Mouse (Mus musculus) hindbrain, embryonic 12.5 days (tissue): ENCODE results near the gene Cgnl1. TPM values are rescaled to one million over a fixed set of nuclear protein-coding genes. Genes with fewer than 3 reads are reported as not detected.

Experiments used
- ATAC-seq: fragments of 200-750 bp; cut with Nextera tagmentation; 2 replicates; pipeline ENCODE4 v1.8.0; 2017; ENCODE audit warnings: moderate TSS enrichment; ENCODE audit not compliant: low FRiP score
- H3K27ac ChIP-seq: fragments of 300-500 bp; sonication (generic); 2 replicates; pipeline ENCODE4 v1.5.1; 2016; ENCODE audit warnings: mild to moderate bottlenecking
- H3K27me3 ChIP-seq: fragments of 300-500 bp; sonication (generic); 2 replicates; pipeline ENCODE4 v1.6.1; 2016; ENCODE audit warnings: mild to moderate bottlenecking
- H3K36me3 ChIP-seq: fragments of 300-500 bp; sonication (generic); 2 replicates; pipeline ENCODE4 v1.6.1; 2016; ENCODE audit warnings: mild to moderate bottlenecking
- H3K4me1 ChIP-seq: fragments of 300-500 bp; sonication (generic); 2 replicates; pipeline ENCODE4 v1.6.1; 2016
- H3K4me2 ChIP-seq: fragments of 300-500 bp; sonication (generic); replicated peaks from 2 replicates; pipeline ENCODE4 v1.6.1; 2016; ENCODE audit warnings: mild to moderate bottlenecking
- H3K4me3 ChIP-seq: fragments of 300-500 bp; sonication (generic); 2 replicates; pipeline ENCODE4 v1.5.1; 2016; ENCODE audit warnings: mild to moderate bottlenecking
- H3K9ac ChIP-seq: fragments of 300-500 bp; sonication (generic); 2 replicates; pipeline ENCODE4 v1.6.1; 2016; ENCODE audit warnings: mild to moderate bottlenecking, moderate library complexity
- H3K9me3 ChIP-seq: fragments of 300-500 bp; sonication (generic); replicated peaks from 2 replicates; pipeline ENCODE4 v1.6.1; 2016; ENCODE audit warnings: mild to moderate bottlenecking
- WGBS: fragments of 180-500 bp; shearing (Covaris S2); methylation state at CpG from one replicate; pipeline ENCODE4 v1.1.7; 2016; 5-methylcytosine and 5-hydroxymethylcytosine counted together
- polyA plus RNA-seq: library from polyadenylated mRNA; unstranded; fragments of >200 nt; fragmentation: Nextera tagmentation; extraction: Ambion mirVana; gene quantifications from 2 replicates; pipeline ENCODE4 v1.2.1, GENCODE M21; 2016

Gene Cgnl1
- polyA plus RNA-seq, 1 experiment from 2014 or later, result 7.1 TPM

DNA sequence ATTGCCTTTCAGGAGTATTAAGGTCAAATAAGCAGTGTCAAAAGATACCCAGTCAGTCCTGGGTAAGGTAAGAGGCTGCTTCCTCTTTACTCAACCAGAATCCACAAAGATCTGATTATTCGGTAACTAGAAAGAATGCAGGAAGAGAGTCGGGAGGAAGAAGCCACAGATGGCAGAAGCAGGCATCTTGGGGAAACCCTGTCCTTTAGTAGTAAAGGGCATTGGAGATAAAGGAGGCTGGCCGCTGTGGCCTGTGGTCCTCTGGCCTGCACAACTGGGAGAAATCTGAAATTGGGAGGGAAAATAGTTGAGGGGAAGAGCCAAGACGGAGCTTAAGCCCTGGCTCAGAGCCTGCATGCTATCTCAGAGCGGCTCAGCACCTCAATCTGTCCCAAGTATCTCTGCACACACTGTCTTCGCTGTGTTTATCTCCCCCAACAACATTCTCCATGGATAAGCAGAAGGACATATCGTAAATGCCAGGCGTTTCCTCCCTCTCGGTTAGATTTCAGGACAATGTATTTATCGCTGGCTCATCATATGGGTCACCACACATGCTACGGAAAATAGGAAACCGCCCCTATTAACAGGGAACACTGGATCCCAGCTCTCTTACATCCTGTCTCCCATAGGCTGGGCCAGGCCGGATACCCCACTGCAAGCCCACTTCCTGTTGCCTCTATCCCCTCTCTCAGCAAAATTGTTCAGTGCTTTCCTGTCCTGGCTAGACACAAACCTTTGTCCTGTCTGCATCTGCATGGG lies 164.9 kb downstream of the Cgnl1 start:
- 80% methylated on average over 13 of the region's 13 CpGs for WGBS
- H3K4me2 ChIP-seq, result no peak overlapping the region
- H3K9ac ChIP-seq, result no peak overlapping the region
- no peaks in the 10 kb centered on the region for H3K36me3 ChIP-seq
- no peaks in the 10 kb centered on the region for H3K27me3 ChIP-seq
- 0 out of 2 replicates have a peak overlapping the region, but pooled peaks have one; percentile 17 for H3K27ac ChIP-seq
- H3K4me1 ChIP-seq, result no peaks in the 10 kb centered on the region; the same call in 1 of the 2 replicates
- H3K4me3 ChIP-seq, result no peak overlapping the region
- no peak for ATAC-seq
- no peaks in the 10 kb centered on the region for H3K9me3 ChIP-seq

DNA sequence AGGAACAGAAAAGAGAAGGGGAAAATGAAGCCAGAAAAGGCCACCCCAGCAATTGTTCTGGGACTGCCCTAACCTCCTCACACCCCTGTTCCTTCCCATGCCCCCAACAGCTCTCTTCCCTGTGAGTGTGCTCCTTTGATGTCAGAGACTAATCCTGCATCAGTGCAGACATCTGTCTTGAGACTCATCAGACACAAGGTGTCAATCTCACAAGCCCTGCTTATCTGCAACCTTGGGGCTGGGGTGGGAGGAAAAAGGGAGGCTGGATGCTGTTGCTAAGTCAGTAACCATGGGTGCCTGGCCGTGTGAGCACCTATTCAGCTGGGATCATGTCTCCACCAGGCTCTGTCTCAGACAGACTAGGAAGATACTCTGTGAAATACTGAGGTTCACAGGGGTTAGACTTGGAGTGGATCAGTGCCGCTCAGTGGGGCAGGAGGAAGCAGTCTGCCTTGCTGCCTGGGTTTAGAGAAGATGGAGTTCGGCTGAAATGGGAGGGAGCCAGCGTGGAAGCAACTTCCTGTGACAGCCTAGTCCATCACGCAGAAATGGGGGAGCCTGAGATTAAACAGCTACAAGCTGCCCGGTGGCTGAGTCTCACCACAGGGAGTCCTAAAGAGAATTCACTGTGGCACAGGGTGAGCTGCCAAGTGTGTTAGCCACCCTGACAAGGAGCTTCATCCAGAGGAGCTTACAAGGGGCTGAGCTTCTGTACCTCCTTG lies 166.3 kb downstream of the Cgnl1 start:
- no peaks in the 10 kb centered on the region for H3K9me3 ChIP-seq
- no peaks in the 10 kb centered on the region for H3K27me3 ChIP-seq
- no peak overlapping the region for H3K9ac ChIP-seq
- H3K4me1 ChIP-seq, result no peaks in the 10 kb centered on the region; the same call in 1 of the 2 replicates
- 44% methylated on average over 6 of the region's 6 CpGs for WGBS
- H3K27ac ChIP-seq, result no peak overlapping the region; the same call in 1 of the 2 replicates
- no peak overlapping the region for H3K4me3 ChIP-seq
- H3K4me2 ChIP-seq, result no peak overlapping the region
- no peak for ATAC-seq
- H3K36me3 ChIP-seq, result no peaks in the 10 kb centered on the region

DNA sequence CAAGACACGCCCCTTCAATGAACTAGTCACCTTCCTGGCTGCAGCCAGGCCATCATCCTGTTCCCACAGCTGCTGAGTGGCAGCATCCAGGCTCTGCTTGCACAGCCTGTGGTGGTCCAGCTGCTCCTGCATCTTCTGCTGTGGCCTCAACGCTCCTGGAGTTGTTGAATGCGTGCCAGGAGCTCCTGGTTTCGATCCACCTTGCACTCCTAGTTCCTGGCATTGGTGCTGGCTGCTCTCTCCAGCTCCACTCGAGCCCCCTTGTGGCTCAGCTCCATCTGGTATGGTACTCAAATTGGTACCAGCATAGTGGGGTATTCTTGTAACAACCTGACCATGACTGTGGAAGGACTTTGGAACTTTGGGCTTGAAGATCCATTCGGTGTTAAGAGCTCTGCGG lies 171.5 kb downstream of the Cgnl1 start:
- Histone ChIP-seq H3K9ac (no peak overlapping the region), H3K27me3 (no peaks in the 10 kb centered on the region), H3K36me3 (no peaks in the 10 kb centered on the region), H3K4me2 (no peak overlapping the region), H3K4me3 (no peak overlapping the region), H3K9me3 (no peaks in the 10 kb centered on the region), H3K4me1 (peaks cover 2% of the 10 kb centered on the region; the same call in 1 of the 2 replicates), H3K27ac (no peak overlapping the region)
- ATAC-seq, result no peak
- WGBS, result 80% methylated on average over 7 of the region's 7 CpGs

DNA sequence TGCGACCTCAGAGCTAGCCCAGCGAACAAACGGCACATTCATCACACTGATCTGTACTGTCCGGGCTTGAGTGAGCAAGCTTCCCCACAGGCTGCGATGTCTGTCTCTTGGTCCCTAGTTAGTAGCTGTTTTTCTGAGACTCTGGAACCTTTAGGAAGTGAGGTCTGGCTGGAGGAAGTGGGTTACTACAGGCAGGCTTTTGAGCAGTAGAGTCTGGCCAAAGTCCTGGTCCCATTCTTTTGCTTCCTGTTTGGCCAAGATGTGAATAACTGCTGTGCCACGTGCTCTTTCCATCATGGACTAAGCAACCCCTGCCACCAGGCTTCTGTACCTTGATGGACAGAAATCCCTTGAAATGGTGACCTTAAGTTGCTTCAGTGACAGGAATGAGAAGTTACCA lies 174.5 kb downstream of the Cgnl1 start:
- no peak overlapping the region for H3K27ac ChIP-seq
- H3K4me2 ChIP-seq, result no peak overlapping the region
- no peak overlapping the region for H3K9ac ChIP-seq
- H3K4me3 ChIP-seq, result no peak overlapping the region
- WGBS, result 61% methylated on average over 6 of the region's 6 CpGs
- no peak for ATAC-seq
- peaks cover 6% of the 10 kb centered on the region; the same call in 1 of the 2 replicates for H3K4me1 ChIP-seq
- H3K36me3 ChIP-seq, result no peaks in the 10 kb centered on the region
- no peaks in the 10 kb centered on the region for H3K9me3 ChIP-seq
- no peaks in the 10 kb centered on the region for H3K27me3 ChIP-seq

- Histone ChIP-seq H3K9ac (peak overlapping the region; percentile 46; the same call in 1 of the 2 replicates), H3K27ac (no peak overlapping the region), H3K4me1 (peaks cover 6% of the 10 kb centered on the region; the same call in 1 of the 2 replicates), H3K4me2 (peak overlapping the region; percentile 79), H3K9me3 (no peaks in the 10 kb centered on the region), H3K27me3 (peaks cover 6% of the 10 kb centered on the region; the same call in 1 of the 2 replicates), H3K36me3 (no peaks in the 10 kb centered on the region), H3K4me3 (peak overlapping the region; percentile 43)
- ATAC-seq, result peak; percentile 16; the same call in 1 of the 2 replicates
- 41% methylated on average over 6 of the region's 6 CpGs for WGBS
These were observed 178.7 kb downstream of the Cgnl1 start for GRCm38 (mm10) chr9:71592577-71593285.

DNA sequence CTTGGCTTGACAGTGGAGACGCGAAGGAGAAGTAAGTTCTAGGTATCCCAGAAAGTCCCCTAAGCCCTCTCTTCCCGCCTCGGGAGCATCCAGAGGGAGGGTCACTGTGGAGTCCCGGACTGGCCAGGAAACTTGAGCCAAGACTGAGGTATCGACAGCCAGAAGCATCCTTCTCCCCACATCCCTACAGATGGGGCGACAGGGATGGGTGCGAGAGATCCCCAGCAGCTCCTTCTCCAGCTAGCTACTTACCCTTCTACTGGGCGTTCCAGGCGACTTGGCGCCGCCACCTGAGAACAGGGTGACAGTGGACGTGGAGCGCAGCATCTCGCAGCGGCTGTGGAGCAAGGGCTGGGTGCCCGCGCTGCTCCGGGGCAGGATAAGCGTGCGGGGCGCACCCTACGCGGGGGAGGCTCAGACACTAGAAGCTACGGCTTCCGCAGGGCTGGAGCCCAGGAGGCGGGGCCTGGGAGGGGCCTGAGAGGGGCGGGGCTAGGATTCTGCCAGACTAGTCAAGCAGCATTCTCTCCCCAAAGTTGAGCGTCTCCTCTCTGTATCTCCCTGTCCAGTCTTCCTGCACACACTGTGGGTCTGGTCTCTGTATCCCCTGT lies 179.4 kb downstream of the Cgnl1 start, which contains the start of gene Myzap:
TSS of gene Myzap (minus strand) at position 423 of the 611 bp plus-strand sequence.
- Histone ChIP-seq H3K27ac (no peak within 1 kb of the TSS), H3K9ac (peak within 1 kb of the TSS; percentile 46), H3K27me3 (peaks cover 6% of the 10 kb centered on the region; the same call in 1 of the 2 replicates), H3K4me1 (peaks cover 6% of the 10 kb centered on the region; the same call in 1 of the 2 replicates), H3K9me3 (no peaks in the 10 kb centered on the region), H3K4me3 (peak within 1 kb of the TSS; percentile 43), H3K36me3 (no peaks in the 10 kb centered on the region), H3K4me2 (peak within 1 kb of the TSS; percentile 79)
- ATAC-seq, result peak; percentile 84
- 2% methylated on average over 29 of the region's 29 CpGs for WGBS

DNA sequence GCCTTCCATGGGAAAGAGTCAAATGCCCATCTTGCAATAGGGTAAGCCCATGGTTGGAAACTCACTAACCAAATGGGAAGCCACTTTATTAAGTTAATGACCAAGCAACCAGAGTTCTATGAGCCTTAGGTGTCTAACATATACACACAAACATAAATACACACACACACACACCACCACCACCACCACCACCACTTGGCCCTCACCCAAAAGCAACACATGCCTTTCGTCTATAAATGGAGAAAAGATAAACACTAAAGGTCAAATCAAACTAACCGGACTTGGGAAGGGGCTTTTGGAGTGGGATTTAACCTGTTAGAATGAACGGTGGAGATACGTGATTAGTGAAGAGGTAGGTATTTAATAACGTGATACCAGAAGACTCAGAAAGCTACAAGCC lies 180.3 kb downstream of the Cgnl1 start:
- Histone ChIP-seq H3K9ac (no peak overlapping the region), H3K9me3 (no peaks in the 10 kb centered on the region), H3K27me3 (peaks cover 6% of the 10 kb centered on the region; the same call in 1 of the 2 replicates), H3K4me2 (no peak overlapping the region), H3K4me3 (0 out of 2 replicates have a peak overlapping the region, but pooled peaks have one; percentile 43), H3K4me1 (peaks cover 4% of the 10 kb centered on the region; the same call in 1 of the 2 replicates), H3K27ac (no peak overlapping the region), H3K36me3 (no peaks in the 10 kb centered on the region)
- WGBS, result 83% methylated on average over 5 of the region's 5 CpGs
- no peak for ATAC-seq

GRCm38 (mm10) chr9:71589771-71590170 lies 181.6 kb downstream of the Cgnl1 start:
- Histone ChIP-seq H3K4me1 (peaks cover 4% of the 10 kb centered on the region; the same call in 1 of the 2 replicates), H3K4me3 (no peak overlapping the region), H3K4me2 (no peak overlapping the region), H3K9ac (no peak overlapping the region), H3K9me3 (peaks cover 7% of the 10 kb centered on the region), H3K36me3 (no peaks in the 10 kb centered on the region), H3K27me3 (peaks cover 6% of the 10 kb centered on the region; the same call in 1 of the 2 replicates), H3K27ac (no peak overlapping the region)
- WGBS, result 73% methylated on average over 7 of the region's 7 CpGs
- ATAC-seq, result no peak

GRCm38 (mm10) chr9:71588930-71589592 lies 182.3 kb downstream of the Cgnl1 start:
- H3K27ac ChIP-seq, result no peak overlapping the region
- H3K36me3 ChIP-seq, result no peaks in the 10 kb centered on the region
- no peak overlapping the region for H3K4me3 ChIP-seq
- H3K27me3 ChIP-seq, result peaks cover 6% of the 10 kb centered on the region; the same call in 1 of the 2 replicates
- H3K4me1 ChIP-seq, result peaks cover 4% of the 10 kb centered on the region; the same call in 1 of the 2 replicates
- no peak overlapping the region for H3K4me2 ChIP-seq
- H3K9ac ChIP-seq, result no peak overlapping the region
- peaks cover 7% of the 10 kb centered on the region for H3K9me3 ChIP-seq
- no peak for ATAC-seq
- WGBS, result 69% methylated on average over 2 of the region's 2 CpGs

GRCm38 (mm10) chr9:71586408-71586807 lies 185.0 kb downstream of the Cgnl1 start:
- WGBS, result 53% methylated on average over 3 of the region's 3 CpGs
- Histone ChIP-seq H3K36me3 (no peaks in the 10 kb centered on the region), H3K4me1 (no peaks in the 10 kb centered on the region), H3K4me3 (no peak overlapping the region), H3K9me3 (peaks cover 7% of the 10 kb centered on the region), H3K9ac (no peak overlapping the region), H3K4me2 (no peak overlapping the region), H3K27me3 (peaks cover 3% of the 10 kb centered on the region; the same call in 1 of the 2 replicates), H3K27ac (no peak overlapping the region)
- ATAC-seq, result no peak

GRCm38 (mm10) chr9:71582771-71583170 lies 188.6 kb downstream of the Cgnl1 start:
- WGBS, result 67% methylated on average over 1 of the region's 1 CpGs
- no peak for ATAC-seq
- no peak overlapping the region for H3K4me2 ChIP-seq
- H3K9ac ChIP-seq, result no peak overlapping the region
- no peak overlapping the region for H3K27ac ChIP-seq
- H3K4me3 ChIP-seq, result no peak overlapping the region
- H3K27me3 ChIP-seq, result no peaks in the 10 kb centered on the region
- H3K9me3 ChIP-seq, result peaks cover 7% of the 10 kb centered on the region
- no peaks in the 10 kb centered on the region for H3K36me3 ChIP-seq
- no peaks in the 10 kb centered on the region for H3K4me1 ChIP-seq
